8 mouse cellular contexts compared by ENCODE assay signal in genomic region chr7:112841886-112842285, GRCm38 (mm10).
A peak's percentile ranks its signal among the peaks of the same experiment; 100 is the strongest.
DNase-seq lines count a peak whose midpoint lies in the region; TF ChIP-seq lines count a peak whose summit lies in the region.

No protein-coding gene starts in this region.

- no peaks in the 10 kb centered on the region for H3K9me3 ChIP-seq in limb, embryonic 10.5 days (replicated peaks)

- WGBS in limb, embryonic 10.5 days = 53% methylated on average over 9 of the region's 9 CpGs
- WGBS in olfactory bulb, adult 2 months = 28% methylated on average over 9 of the region's 9 CpGs

- H3K36me3 ChIP-seq in limb, embryonic 10.5 days = peaks cover 6% of the 10 kb centered on the region; the same call in 1 of the 2 replicates

- DNase-seq in cerebellum, postnatal 25 days = peak; percentile 26 to 32
- no peak for DNase-seq in cerebellum, adult 11-12 months
- peak; percentile 22 for DNase-seq in right cerebral cortex, adult 18-20 months
- DNase-seq in right cerebral cortex, postnatal 14 days = no peak
- DNase-seq in limb, embryonic 10.5 days (ENCODE audit: low spot score) = no peak
- no peak for DNase-seq in thymus, postnatal 36 days
- no peak for DNase-seq in kidney, adult 8-10 months

- no peak overlapping the region for H3K4me3 ChIP-seq in limb, embryonic 10.5 days
- H3K4me3 ChIP-seq in olfactory bulb, adult 2 months (ENCODE audit: insufficient read depth, low read depth, low read length) = peak overlapping the region; percentile 6

- H3K27me3 ChIP-seq in limb, embryonic 10.5 days (ENCODE audit: low read depth, poor library complexity, severe bottlenecking) = no peaks in the 10 kb centered on the region

- TF ChIP-seq POLR2A in olfactory bulb, adult 2 months (IDR thresholded peaks at IDR 0.05; ENCODE audit: insufficient read depth, low read depth, low read length) = no peak

- H3K27ac ChIP-seq in limb, embryonic 10.5 days = peak overlapping the region; percentile 46; the same call in 1 of the 2 replicates
- no peak overlapping the region for H3K27ac ChIP-seq in olfactory bulb, adult 2 months (ENCODE audit: insufficient read depth, low read depth, low read length)

- no peak for TF ChIP-seq CTCF in olfactory bulb, adult 2 months (IDR thresholded peaks at IDR 0.05; ENCODE audit: insufficient read depth, low read depth, low read length)

- peaks cover 27% of the 10 kb centered on the region for H3K4me1 ChIP-seq in limb, embryonic 10.5 days
- H3K4me1 ChIP-seq in olfactory bulb, adult 2 months (ENCODE audit: control insufficient read depth, insufficient read depth, low read length) = peaks cover 12% of the 10 kb centered on the region

Comparison
In these comparisons a context has a peak if more than half of its experiments do, and no peak if none do; other contexts are left out.
1. DNase-seq: peak in cerebellum, postnatal 25 days (2 of 2) and right cerebral cortex, adult 18-20 months (single experiment); none in cerebellum, adult 11-12 months (single experiment), right cerebral cortex, postnatal 14 days (single experiment), limb, embryonic 10.5 days (single experiment), thymus, postnatal 36 days (0 of 2) and kidney, adult 8-10 months (0 of 2).